Mouse (Mus musculus): Measurements from ENCODE around the gene Nup155. TPM values are rescaled to one million over a fixed set of nuclear protein-coding genes. Genes with fewer than 3 reads are reported as not detected.

The Nup155 gene
- polyA plus RNA-seq, 1 experiment from 2014 or later, result 23.3 TPM

Other genes with a start within 250 kb of the Nup155 start
- 48.0 and 52.5 TPM in 2 replicates for gene Wdr70, start 10.1 kb upstream of the Nup155 start, polyA plus RNA-seq (2014; fragmentation: Nextera tagmentation; extraction: Ambion mirVana)
- 10.0 and 12.3 TPM in 2 replicates for gene Cplane1, start 59.8 kb downstream of the Nup155 start, polyA plus RNA-seq (2014; fragmentation: Nextera tagmentation; extraction: Ambion mirVana)